Mouse (Mus musculus): Measurements from ENCODE around the gene Stip1.
A peak's percentile ranks its signal among the peaks of the same experiment; 100 is the strongest.

GRCm38 (mm10) chr19:7064571-7064970 is 24.8 kb upstream of the Stip1 start:
- TF ChIP-seq CTCF (conservative IDR thresholded peaks at IDR 0.05 in 1 of 2, IDR thresholded peaks at IDR 0.05 in 1 of 2; ENCODE audit: low read depth in 2 of 2, low read length in 2 of 2) (peak; percentile 94 to 97), NRF1 (IDR thresholded peaks at IDR 0.05; ENCODE audit: low read depth, low read length) (no peak), MAZ (IDR thresholded peaks at IDR 0.05; ENCODE audit: low read depth, low read length) (no peak), MEF2A (IDR thresholded peaks at IDR 0.05; ENCODE audit: borderline replicate concordance, low read depth, low read length) (no peak)
